Mouse (Mus musculus) midbrain, embryonic 14.5 days (tissue): Measurements from ENCODE around the gene Syndig1l. TPM values are rescaled to one million over a fixed set of nuclear protein-coding genes. Genes with fewer than 3 reads are reported as not detected.

Experiments used
- ATAC-seq: fragments of 200-750 bp; cut with Nextera tagmentation; 2 replicates; pipeline ENCODE4 v1.8.0; 2017; ENCODE audit warnings: moderate number of reproducible peaks, moderate library complexity; ENCODE audit not compliant: low FRiP score, low TSS enrichment
- DNase-seq: peaks from one replicate; pipeline ENCODE4 v3.0.0-alpha.2; 2015
- H3K27ac ChIP-seq: fragments of 300-500 bp; sonication (generic); replicated peaks from 2 replicates; pipeline ENCODE4 v1.5.1; 2014; ENCODE audit warnings: mild to moderate bottlenecking, low read depth, low read length, moderate library complexity
- H3K27me3 ChIP-seq: fragments of 300-500 bp; sonication (generic); 2 replicates; pipeline ENCODE4 v1.6.1; 2014; ENCODE audit warnings: low read length, control low read depth, mixed read lengths; ENCODE audit not compliant: control insufficient read depth, insufficient read depth
- H3K36me3 ChIP-seq: fragments of 300-500 bp; sonication (generic); 2 replicates; pipeline ENCODE4 v1.6.1; 2014; ENCODE audit warnings: low read length, control low read depth; ENCODE audit not compliant: control insufficient read depth, insufficient read depth
- H3K4me1 ChIP-seq: fragments of 300-500 bp; sonication (generic); 2 replicates; pipeline ENCODE4 v1.6.1; 2014; ENCODE audit warnings: mild to moderate bottlenecking, antibody characterized with exemption, low read length, control low read depth; ENCODE audit not compliant: control insufficient read depth, insufficient read depth
- H3K4me2 ChIP-seq: fragments of 300-500 bp; sonication (generic); 2 replicates; pipeline ENCODE4 v1.6.1; 2014; ENCODE audit warnings: mild to moderate bottlenecking, low read length, moderate library complexity
- H3K4me3 ChIP-seq: fragments of 300-500 bp; sonication (generic); replicated peaks from 2 replicates; pipeline ENCODE4 v1.5.1; 2014; ENCODE audit warnings: low read depth, low read length
- H3K9ac ChIP-seq: fragments of 300-500 bp; sonication (generic); replicated peaks from 2 replicates; pipeline ENCODE4 v1.6.1; 2014; ENCODE audit warnings: mild to moderate bottlenecking, low read length, moderate library complexity
- H3K9me3 ChIP-seq: fragments of 300-500 bp; sonication (generic); 2 replicates; pipeline ENCODE4 v1.6.1; 2016; ENCODE audit warnings: low read length, control low read depth, mixed read lengths; ENCODE audit not compliant: control insufficient read depth
- WGBS: fragments of 180-500 bp; shearing (Covaris S2); extraction: QIAGEN DNeasy Blood & Tissue Kit; methylation state at CpG from one replicate; pipeline ENCODE4 v1.1.7; 2014; 5-methylcytosine and 5-hydroxymethylcytosine counted together
- polyA plus RNA-seq: library from polyadenylated mRNA; unstranded; fragments of >200 nt; fragmentation: Nextera tagmentation; extraction: Ambion mirVana; gene quantifications from 2 replicates; pipeline ENCODE4 v1.2.1, GENCODE M21; 2014

Gene Syndig1l
- 8.4 and 10.5 TPM in 2 replicates for polyA plus RNA-seq

DNA sequence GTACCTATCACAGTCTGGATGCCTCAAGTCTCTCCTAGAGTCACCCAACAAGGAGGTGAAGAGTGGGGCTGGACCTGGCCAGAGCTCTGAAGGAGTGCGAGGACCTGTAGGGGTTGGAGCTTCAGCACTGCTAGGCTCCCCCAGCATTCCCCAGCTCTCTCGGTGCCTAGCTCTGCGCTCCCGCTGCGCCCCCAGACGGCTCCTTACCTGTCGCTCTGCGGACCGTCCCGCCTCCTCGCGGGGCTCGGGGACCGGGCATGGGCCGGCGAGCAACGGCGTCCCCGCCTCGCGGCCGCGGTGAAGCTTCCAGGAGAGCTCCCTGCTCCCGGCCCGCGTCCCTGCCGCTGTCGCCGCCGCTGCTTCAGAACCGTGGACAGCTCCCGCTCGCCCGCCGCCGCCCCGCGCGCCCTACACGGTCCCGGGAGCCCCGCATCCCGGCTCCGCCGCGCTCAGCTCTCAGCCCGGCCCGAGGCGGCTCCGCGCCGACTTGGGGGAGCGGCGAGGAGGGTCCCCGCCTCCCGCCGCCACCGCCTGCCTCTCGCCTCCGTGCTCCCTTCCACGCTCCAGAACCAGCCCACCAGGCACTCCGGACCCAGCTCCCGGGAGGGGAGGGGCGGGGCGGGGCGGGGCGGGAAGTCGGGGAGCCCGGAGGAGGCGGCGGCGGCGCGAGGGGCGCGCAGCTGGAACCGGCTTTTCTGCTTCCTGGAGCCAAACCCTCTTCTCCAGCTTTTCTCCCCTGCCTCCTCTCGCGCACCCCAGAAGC lies at the start of gene Syndig1l:
Gene Syndig1l, minus strand, starts transcription at position 513 of the 763 bp plus-strand sequence.
- Histone ChIP-seq H3K27ac (no peak within 1 kb of the TSS), H3K4me2 (peak within 1 kb of the TSS; percentile 87)
- WGBS, result under 1% methylated on average over 79 of the region's 79 CpGs

DNA sequence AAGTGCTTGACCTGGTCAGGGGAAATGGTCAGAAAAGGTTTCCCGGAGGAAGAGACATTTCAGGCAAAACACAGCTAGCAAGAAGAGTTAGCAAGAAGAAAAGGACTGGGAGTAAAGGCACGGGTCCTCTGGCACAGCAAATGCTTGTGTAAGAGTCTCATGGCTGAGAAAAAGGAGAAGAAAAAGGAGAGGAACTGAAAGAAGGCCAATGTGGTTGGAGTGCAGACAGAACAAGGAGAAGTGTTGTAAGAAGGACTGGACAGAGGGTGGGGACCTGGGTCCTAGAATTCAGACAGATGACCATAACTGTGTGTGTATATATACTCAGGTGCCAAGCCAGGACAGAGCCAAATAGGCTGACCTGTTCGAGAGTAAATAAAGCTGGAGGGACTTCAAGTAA lies 49.5 kb upstream of the Syndig1l start:
- Histone ChIP-seq H3K27me3 (no peaks in the 10 kb centered on the region), H3K4me1 (peaks cover 20% of the 10 kb centered on the region), H3K36me3 (no peaks in the 10 kb centered on the region), H3K9me3 (no peaks in the 10 kb centered on the region), H3K4me2 (no peak overlapping the region), H3K4me3 (no peak overlapping the region), H3K9ac (no peak overlapping the region), H3K27ac (no peak overlapping the region)
- DNase-seq (no peak), ATAC-seq (no peak)
- WGBS, result 79% methylated on average over 3 of the region's 3 CpGs

More for the DNA sequence above, at the start of gene Syndig1l:
- ATAC-seq (peak; percentile 46; the same call in 1 of the 2 replicates), DNase-seq (peak; percentile 80)
- Histone ChIP-seq H3K9me3 (no peaks in the 10 kb centered on the region), H3K4me3 (peak within 1 kb of the TSS; percentile 63), H3K4me1 (no peaks in the 10 kb centered on the region), H3K36me3 (no peaks in the 10 kb centered on the region), H3K9ac (peak within 1 kb of the TSS; percentile 75), H3K27me3 (peaks cover 7% of the 10 kb centered on the region)

DNA sequence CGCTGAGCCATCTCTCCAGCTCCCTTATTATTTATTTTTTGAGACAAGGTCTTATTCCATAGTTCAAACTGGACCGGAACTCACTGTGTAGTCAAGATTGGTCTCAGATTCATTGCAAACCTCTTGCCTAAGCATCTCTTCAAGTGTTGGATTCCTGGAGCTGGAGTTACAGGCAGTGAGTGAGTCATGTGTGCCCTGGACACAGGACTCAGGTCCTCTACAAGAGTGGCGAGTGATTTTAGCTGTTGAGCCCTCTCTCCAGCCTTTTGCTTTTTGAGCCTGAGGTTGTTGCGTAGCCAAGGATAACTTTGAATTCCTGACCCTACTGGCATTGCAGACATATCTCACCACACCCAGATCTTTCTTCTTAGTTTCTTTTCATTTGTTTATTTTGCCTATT lies 47.1 kb upstream of the Syndig1l start:
- H3K4me1 ChIP-seq, result no peaks in the 10 kb centered on the region; the same call in 1 of the 2 replicates
- no peak overlapping the region for H3K9ac ChIP-seq
- DNase-seq, result no peak
- no peak overlapping the region for H3K4me3 ChIP-seq
- H3K4me2 ChIP-seq, result no peak overlapping the region
- ATAC-seq, result no peak
- no peaks in the 10 kb centered on the region for H3K27me3 ChIP-seq
- 64% methylated on average over 4 of the region's 4 CpGs for WGBS
- H3K9me3 ChIP-seq, result no peaks in the 10 kb centered on the region
- H3K36me3 ChIP-seq, result no peaks in the 10 kb centered on the region
- H3K27ac ChIP-seq, result no peak overlapping the region

DNA sequence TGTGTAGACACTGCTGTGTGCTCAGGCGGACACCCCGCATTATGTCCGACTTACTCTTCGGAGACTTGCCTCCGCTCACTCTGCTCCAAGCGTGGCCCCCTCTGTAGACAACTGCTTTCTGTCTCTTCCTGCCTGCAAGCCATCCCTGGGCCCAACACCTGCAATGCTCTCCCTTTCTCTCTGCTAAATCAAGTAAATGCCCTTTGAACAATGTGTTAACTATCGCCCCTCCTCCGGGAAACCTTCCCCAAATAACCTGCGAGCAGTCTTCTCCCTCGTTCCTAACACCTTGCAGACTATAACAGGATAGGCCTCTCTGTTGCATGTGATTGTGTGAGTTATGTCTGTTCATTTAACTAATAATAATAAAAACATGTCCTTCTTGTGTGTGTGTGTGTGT lies 44.9 kb upstream of the Syndig1l start:
- WGBS, result 91% methylated on average over 10 of the region's 10 CpGs
- DNase-seq (no peak), ATAC-seq (no peak)
- Histone ChIP-seq H3K4me2 (no peak overlapping the region), H3K9ac (no peak overlapping the region), H3K4me3 (no peak overlapping the region), H3K36me3 (no peaks in the 10 kb centered on the region), H3K9me3 (no peaks in the 10 kb centered on the region), H3K27ac (no peak overlapping the region), H3K4me1 (no peaks in the 10 kb centered on the region), H3K27me3 (no peaks in the 10 kb centered on the region)

DNA sequence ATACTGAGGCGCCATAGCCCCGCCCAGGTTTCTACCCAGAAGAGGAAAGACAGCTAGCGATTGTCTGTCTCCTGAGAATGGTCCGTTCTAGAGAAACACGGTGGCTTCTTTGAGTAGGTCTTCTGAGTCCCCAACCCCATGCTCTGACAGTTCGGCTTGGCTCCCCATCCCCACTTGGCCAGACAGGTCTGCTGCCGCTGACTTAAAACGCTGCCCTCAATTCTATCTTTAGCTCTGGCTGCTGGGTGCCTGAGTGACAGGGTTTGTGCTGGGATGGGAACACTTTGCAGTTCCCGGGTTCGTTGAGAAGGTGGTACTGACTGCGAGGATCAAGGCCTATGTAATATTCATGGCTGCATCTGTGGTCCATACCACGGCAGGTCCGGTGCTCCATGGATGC lies 34.7 kb upstream of the Syndig1l start:
- DNase-seq (no peak), ATAC-seq (no peak)
- Histone ChIP-seq H3K4me1 (no peaks in the 10 kb centered on the region), H3K27me3 (no peaks in the 10 kb centered on the region), H3K4me3 (no peak overlapping the region), H3K27ac (no peak overlapping the region), H3K36me3 (no peaks in the 10 kb centered on the region), H3K9me3 (no peaks in the 10 kb centered on the region), H3K9ac (no peak overlapping the region), H3K4me2 (no peak overlapping the region)
- WGBS, result 82% methylated on average over 13 of the region's 13 CpGs

DNA sequence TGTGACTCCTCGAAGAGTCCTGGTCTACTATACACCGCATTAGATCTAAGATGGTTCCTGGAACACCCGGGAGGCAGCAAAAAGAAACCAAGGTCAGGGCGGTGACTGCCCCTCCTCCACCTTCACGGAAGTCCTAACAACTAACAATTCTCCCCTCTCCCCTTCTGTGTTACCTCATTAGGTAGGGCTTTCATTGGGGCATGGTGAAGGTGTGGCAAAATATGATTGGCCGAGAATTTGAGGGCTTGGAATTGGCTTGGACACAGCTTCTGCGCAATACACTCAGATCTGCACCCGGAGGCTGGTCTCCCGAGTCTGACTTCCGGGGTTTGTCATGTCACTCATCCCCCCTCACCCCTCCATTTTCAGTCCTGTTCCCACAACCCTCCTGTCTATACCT lies 29.8 kb upstream of the Syndig1l start:
- H3K4me3 ChIP-seq, result no peak overlapping the region
- no peak overlapping the region for H3K27ac ChIP-seq
- no peak overlapping the region for H3K4me2 ChIP-seq
- WGBS, result 93% methylated on average over 10 of the region's 10 CpGs
- no peaks in the 10 kb centered on the region for H3K9me3 ChIP-seq
- H3K4me1 ChIP-seq, result no peaks in the 10 kb centered on the region
- no peaks in the 10 kb centered on the region for H3K36me3 ChIP-seq
- no peak overlapping the region for H3K9ac ChIP-seq
- ATAC-seq (no peak), DNase-seq (no peak)
- no peaks in the 10 kb centered on the region for H3K27me3 ChIP-seq

DNA sequence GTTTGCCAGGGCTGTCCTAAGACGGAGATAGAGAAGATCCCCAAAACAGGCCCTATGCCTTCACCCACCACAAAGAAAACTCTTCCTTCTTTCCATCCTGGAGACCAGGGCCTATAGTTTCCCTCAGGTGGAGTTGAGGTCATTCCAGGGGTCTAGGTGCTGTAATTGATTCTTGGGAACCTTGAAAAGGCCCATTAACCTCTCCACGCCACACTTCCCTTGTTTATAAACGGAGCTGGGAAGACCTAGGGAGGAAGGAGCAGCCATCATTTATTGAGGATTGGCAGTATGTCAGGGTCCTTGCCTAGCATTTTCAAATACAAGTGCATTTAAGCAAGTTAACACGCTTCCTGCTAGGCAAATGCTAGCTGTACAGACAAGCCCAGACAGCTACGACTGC lies 28.8 kb upstream of the Syndig1l start:
- no peak overlapping the region for H3K27ac ChIP-seq
- ATAC-seq (no peak), DNase-seq (no peak)
- H3K27me3 ChIP-seq, result no peaks in the 10 kb centered on the region
- H3K4me1 ChIP-seq, result no peaks in the 10 kb centered on the region
- no peak overlapping the region for H3K9ac ChIP-seq
- H3K4me2 ChIP-seq, result no peak overlapping the region
- no peaks in the 10 kb centered on the region for H3K9me3 ChIP-seq
- 81% methylated on average over 5 of the region's 5 CpGs for WGBS
- no peaks in the 10 kb centered on the region for H3K36me3 ChIP-seq
- no peak overlapping the region for H3K4me3 ChIP-seq

DNA sequence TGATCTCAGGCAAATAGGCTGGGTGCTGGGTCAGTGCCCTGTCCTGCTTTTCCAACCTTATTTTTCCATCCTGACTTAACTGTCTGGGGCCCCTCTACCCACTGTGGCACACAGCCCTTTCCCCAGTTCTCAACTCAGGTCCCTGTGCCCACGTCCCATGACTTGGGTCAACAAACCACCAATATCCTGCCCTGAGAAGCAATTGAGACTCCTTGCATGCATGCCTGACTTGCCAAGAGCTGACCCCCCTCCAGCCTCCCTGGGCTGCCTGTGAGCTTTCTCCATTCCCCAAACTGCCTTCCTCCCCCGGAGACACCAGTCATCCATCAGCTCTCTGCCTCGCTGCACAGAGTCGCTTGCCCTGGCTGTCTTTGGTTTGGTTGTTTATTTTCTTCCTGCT lies 28.4 kb upstream of the Syndig1l start:
- Histone ChIP-seq H3K27ac (no peak overlapping the region), H3K4me1 (no peaks in the 10 kb centered on the region), H3K9ac (no peak overlapping the region), H3K4me3 (no peak overlapping the region), H3K9me3 (no peaks in the 10 kb centered on the region), H3K36me3 (no peaks in the 10 kb centered on the region), H3K4me2 (no peak overlapping the region), H3K27me3 (no peaks in the 10 kb centered on the region)
- DNase-seq (no peak), ATAC-seq (no peak)
- 47% methylated on average over 4 of the region's 4 CpGs for WGBS

DNA sequence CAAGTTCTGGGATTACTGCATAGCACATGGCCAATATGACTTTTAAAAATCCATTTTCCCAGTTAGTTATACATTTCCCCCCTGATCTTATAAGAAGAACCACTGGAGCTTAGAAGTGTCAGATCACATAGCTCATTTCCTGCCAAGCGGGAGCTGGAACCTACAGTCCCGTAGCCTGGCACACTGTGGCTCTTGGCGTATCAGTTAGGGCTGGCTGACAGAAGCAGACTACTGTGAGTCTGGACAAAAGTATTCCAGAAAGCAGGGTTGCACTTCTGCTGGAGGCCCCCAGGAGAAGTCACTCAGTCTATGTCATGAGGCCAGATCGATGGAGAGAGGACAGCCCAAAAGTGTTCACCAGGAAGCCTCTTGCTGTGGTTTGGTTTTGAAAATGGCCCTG lies 27.8 kb upstream of the Syndig1l start:
- ATAC-seq (no peak), DNase-seq (no peak)
- 93% methylated on average over 4 of the region's 4 CpGs for WGBS
- H3K4me2 ChIP-seq, result no peak overlapping the region
- H3K4me1 ChIP-seq, result no peaks in the 10 kb centered on the region
- H3K9ac ChIP-seq, result no peak overlapping the region
- no peak overlapping the region for H3K4me3 ChIP-seq
- H3K27ac ChIP-seq, result no peak overlapping the region
- no peaks in the 10 kb centered on the region for H3K27me3 ChIP-seq
- no peaks in the 10 kb centered on the region for H3K9me3 ChIP-seq
- H3K36me3 ChIP-seq, result no peaks in the 10 kb centered on the region
